Mouse (Mus musculus) retina, postnatal 7 days (tissue): ENCODE data around the gene Ice2.

Experiments
- DNase-seq: peaks from one replicate; pipeline ENCODE4 v3.0.0-alpha.2; 2012; ENCODE audit warnings: low read depth, low spot score

Gene Ice2

DNA sequence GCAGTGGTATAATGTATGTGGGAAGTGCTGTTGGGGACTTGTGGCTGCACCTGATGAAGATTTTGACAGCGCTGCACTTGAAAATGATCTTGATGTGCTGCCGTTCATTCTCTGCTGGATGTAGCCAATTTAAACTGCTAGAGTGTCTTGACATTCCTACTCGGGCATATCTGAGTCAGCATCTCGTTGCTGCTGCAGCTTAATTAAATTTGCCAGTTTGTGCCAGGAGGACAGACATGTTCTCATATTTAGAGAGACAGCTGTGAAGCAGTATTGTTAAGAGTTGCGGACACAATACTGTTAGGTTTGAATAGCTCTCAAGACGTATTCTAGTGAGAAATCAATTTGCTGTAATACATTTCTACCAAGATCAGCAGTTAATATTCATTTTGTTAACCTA is 7.0 kb downstream of the Ice2 start:
- DNase-seq = no peak

DNA sequence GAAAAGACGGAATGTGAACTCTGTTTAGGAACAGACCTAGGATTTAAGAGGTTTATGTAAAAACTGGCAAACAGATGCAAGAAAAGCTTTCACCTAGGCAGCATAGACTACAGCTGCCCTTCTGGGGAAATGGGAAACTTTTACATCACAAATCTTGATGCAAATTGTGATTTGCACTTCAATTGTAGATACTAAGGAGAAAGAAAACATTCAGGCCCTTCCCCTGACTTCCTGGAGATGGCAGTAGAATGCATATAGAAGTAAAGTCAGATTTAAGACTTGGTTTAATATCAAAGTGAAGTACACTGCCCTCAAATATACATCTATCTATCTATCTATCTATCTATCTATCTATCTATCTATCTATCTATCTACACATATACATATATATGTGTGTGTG is 21.8 kb downstream of the Ice2 start:
- DNase-seq = no peak

- DNase-seq = no peak
Observed at GRCm38 (mm10) chr9:69430531-69430930, 32.8 kb downstream of the Ice2 start.

- DNase-seq = no peak
Observed at GRCm38 (mm10) chr9:69431863-69432555, 34.3 kb downstream of the Ice2 start.

GRCm38 (mm10) chr9:69435194-69435593 is 37.5 kb downstream of the Ice2 start:
- DNase-seq = no peak

- no peak for DNase-seq
Observed at GRCm38 (mm10) chr9:69435662-69436061, 38.0 kb downstream of the Ice2 start.

DNA sequence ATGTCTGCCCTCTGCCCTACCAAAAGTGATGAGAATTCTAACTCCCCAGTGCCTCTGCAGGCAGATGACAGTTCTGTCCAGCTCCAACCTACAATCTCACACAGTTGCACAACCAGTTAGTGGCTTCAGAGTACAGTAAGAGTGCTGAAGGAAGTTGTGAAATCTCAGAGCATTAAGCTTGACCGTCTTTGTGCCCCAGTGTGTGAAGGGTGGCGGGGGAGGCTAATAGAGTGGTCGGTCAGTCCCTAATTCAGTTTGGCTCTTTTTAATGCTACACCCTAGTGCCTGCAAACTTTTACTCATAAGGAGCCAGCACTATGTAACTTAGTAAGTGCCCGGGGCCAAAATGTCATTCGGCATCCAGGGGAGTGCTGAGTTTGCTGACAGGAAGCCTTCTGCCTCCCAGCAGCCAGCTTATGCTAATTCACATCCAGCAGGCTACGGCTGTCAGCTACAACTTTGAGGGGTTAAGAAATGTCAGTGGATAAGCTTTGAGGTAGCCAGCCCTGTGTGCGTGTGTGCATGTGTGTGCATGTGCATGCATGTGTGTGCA is 42.2 kb downstream of the Ice2 start:
- no peak for DNase-seq

DNA sequence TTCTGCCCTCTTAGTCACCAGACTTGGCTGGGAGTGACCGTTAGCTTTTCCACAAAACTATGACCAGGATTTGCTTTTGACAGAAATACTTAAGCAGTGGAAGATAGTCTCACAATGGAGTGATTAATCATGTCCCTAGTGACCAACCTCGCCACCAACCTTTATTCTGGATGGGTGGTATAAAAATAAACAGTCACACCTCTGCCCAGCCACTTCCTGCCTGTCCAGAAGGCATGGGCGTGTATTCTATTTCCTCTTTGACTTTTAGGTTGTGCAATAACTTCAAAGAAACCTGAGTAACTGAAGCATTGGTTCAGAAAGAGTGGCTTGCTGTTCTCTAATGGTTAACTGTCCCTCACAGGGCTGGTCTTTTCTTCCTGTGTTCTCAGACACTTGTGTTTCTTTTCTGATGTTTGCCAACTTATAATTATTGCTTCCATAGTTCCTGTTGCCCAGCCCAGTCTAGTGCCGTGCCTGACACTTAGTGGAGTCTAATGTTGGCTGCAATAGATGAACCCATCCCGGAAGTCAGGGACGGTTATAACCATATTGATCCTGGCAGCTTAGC is 44.8 kb downstream of the Ice2 start:
- DNase-seq = no peak

DNA sequence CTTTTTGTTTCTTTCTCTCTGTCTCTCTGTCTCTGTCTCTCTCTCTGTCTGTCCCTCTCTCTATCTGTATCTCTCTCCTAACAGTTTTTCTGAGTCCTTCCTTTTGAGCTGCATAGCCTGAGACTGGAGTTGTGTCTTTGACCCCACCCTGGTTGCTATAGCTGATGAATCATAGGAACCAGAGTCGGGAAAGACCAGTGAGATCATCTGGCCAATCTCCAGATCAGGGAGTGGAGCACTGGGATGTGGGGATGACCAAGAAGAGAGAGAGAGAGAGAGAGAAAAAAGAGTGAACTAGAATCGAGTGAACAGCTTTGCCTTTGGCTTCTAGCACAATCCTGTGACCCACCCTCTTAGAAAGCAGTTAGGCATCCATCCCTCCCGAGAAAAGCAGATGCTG is 45.5 kb downstream of the Ice2 start:
- no peak for DNase-seq

GRCm38 (mm10) chr9:69448801-69449200 is 51.1 kb downstream of the Ice2 start:
- no peak for DNase-seq

GRCm38 (mm10) chr9:69450636-69451035 is 52.9 kb downstream of the Ice2 start:
- DNase-seq = peak; percentile 16

DNA sequence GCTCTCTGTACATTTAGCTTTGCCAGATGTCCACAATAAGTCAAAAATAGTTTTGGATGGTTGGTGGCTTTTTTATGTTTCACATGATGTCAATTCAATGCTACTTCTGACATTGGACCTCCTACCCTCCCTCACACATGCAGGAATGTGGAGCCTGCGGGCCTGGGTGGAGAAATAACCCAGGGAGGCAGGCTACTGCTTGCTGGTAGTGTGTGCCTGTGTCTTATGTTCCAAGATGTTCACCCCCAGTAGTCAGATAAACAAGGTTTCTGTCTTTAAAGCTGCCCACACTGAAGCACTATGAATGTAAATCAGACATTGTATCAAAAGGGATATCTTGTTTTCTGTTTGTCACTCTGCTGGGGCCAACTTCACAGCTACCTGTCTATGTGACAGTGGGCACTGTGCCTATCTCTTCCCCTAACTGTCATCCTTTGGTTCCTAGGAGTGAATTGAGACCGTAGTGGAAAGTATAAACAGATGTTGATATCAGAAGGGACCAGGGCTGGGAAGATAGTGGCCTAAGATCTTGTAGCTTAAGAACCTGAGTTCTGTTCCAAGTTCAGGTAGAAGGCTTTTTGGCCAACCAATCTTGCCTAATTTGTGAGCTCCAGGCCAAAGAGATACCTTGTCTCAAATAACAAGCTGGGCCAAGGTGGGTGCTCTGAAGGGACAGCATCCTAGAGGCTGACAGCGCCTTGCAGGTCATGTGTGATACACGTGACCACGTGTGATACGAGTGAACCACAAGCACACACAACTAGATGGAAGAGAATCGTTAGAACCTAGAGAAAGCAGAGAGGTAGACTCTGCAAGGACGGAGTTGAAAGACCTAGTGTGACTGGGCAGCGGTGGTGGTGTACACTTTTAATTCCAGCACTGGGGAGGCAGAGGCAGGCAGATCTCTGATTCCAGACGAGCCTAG is 54.4 kb downstream of the Ice2 start:
- DNase-seq = no peak

DNA sequence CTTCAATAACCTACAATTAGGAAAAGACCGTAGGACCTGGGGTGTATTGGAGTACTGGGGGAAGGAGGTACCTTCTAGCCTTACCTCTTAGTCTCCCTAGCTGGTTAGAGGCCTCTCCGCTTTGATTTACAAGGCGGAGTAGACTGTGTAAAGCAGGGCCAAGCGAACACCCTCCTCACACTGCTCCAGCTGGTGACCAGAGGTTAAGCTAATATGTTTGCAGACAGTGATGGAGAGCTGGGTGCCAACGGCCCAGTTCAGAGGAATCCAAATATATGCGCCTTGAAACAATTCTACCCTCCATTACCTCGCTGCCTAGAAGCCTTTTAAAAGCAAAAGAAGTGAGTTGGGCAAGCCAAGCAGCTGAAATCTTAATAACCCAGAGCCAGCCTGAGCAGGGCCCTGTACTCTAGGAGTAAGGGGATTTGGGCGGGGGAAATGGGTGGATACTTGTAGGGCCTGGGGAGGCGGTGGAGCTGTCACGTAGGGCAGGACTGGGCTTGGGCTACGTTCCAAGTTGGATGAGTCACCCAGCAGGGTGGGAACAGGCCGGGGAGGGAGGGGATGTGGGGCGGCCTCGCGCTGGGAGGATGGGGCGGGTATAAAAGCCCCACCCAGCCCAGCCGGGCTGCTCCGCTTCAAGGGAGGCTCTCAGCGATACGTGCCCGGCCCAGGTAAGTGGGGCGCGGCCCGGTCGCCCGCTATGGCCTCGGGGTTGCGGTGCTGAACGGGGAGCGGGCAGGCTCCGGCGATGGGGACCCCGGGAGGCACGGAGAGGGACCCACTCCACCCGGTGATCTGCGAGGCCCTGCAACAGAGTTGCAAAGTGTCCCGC is 55.6 kb downstream of the Ice2 start, which contains the start of gene Anxa2:
Gene Anxa2 (plus strand): TSS at position 555 of the 835 bp plus-strand sequence.
- peak; percentile 39 for DNase-seq

GRCm38 (mm10) chr9:69453901-69454666 is 56.4 kb downstream of the Ice2 start:
- no peak for DNase-seq

- DNase-seq = no peak
Observed at GRCm38 (mm10) chr9:69454691-69455090, 57.0 kb downstream of the Ice2 start.

GRCm38 (mm10) chr9:69455391-69455790 is 57.7 kb downstream of the Ice2 start:
- DNase-seq = no peak

DNA sequence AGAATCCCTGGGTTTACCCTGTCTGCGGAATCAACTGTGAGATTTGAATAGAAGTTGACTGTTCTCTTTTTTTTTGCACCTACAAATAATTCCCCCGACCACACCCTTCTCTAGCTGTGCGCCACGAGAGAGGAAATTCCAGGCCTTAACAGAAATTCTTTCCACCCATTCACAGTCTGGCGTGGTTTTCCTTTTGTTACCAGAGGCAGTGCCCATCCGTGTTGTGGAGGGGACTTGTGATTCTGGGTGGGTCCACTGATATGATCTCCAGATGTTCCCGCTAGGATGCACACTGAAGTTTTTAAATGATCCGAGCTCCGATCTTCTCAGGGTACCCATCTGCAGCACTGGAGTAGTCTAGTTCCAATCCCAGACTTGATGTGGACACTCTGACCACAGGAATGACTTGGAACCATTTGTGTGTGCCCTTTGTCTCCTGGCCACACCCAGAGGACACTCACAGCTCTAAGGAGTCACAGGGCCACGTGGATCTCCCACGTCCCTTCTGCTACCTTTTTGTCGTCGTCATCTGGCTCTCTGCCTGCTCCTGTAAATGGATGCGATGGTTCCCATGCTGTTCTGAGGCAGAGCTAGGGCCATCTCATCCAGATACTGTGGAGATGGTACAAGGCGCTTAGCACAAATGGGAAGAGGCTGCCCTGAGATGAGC is 58.8 kb downstream of the Ice2 start:
- no peak for DNase-seq

GRCm38 (mm10) chr9:69457143-69457542 is 59.4 kb downstream of the Ice2 start:
- DNase-seq = no peak

GRCm38 (mm10) chr9:69457747-69458625 is 60.3 kb downstream of the Ice2 start:
- no peak for DNase-seq
